Mouse (Mus musculus) G1E (cell line): Measurements from ENCODE around the gene Klhl41. TPM values are rescaled to one million over a fixed set of nuclear protein-coding genes. Genes with fewer than 3 reads are reported as not detected.
"Not testable (repeated sequence)": the region's sequence is repeated elsewhere in the genome, so short reads cannot be mapped to it uniquely, and the experiment has no call there.

Experiments used
- ATAC-seq: 2 replicates; pipeline ENCODE4 v1.8.0; 2016; ENCODE audit warnings: mild to moderate bottlenecking; ENCODE audit not compliant: insufficient number of reproducible peaks, poor library complexity, low FRiP score, severe bottlenecking; ENCODE audit errors: extremely low read depth
- DNase-seq: peaks from one replicate; pipeline ENCODE4 v3.0.0; 2012; ENCODE audit warnings: low spot score
- H3K27me3 ChIP-seq: 2 replicates; pipeline ENCODE4 v1.6.1; 2012; ENCODE audit warnings: mild to moderate bottlenecking, low read length, inconsistent platforms; ENCODE audit not compliant: insufficient read depth
- H3K36me3 ChIP-seq: replicated peaks from 2 replicates; pipeline ENCODE3; 2012; ENCODE audit warnings: mild to moderate bottlenecking, inconsistent platforms
- H3K4me1 ChIP-seq: 2 replicates; pipeline ENCODE4 v1.6.1; 2012; ENCODE audit warnings: low read depth, low read length, inconsistent platforms, mixed read lengths; ENCODE audit not compliant: insufficient read depth
- H3K4me3 ChIP-seq: 2 replicates; pipeline ENCODE4 v1.5.1; 2012; ENCODE audit warnings: low read depth, mild to moderate bottlenecking, inconsistent platforms, low read length, moderate library complexity, mixed read lengths
- H3K9me3 ChIP-seq: replicated peaks from 2 replicates; pipeline ENCODE4 v1.6.1; 2012; ENCODE audit warnings: inconsistent platforms
- CTCF ChIP-seq: IDR thresholded peaks from 2 replicates; pipeline ENCODE4 v1.5.1; 2012; ENCODE audit warnings: low read depth, low read length, inconsistent platforms, mixed read lengths
- GATA1 ChIP-seq: IDR thresholded peaks from 2 replicates; pipeline ENCODE4 v1.6.1; 2012; ENCODE audit warnings: borderline replicate concordance, low read length, inconsistent platforms, mixed read lengths
- GATA2 ChIP-seq: IDR thresholded peaks from 2 replicates; pipeline ENCODE4 v1.6.1; 2012; ENCODE audit warnings: low read depth, low read length, inconsistent platforms, borderline replicate concordance
- POLR2AphosphoS5 ChIP-seq: IDR thresholded peaks from 2 replicates; pipeline ENCODE4 v1.6.1; 2012; ENCODE audit warnings: low read depth, low read length, inconsistent platforms; ENCODE audit not compliant: insufficient replicate concordance
- TAL1 ChIP-seq: conservative IDR thresholded peaks from 2 replicates; pipeline ENCODE4 v1.6.1; 2012; ENCODE audit warnings: low read depth, low read length, inconsistent platforms, mixed read lengths
- polyA plus RNA-seq: library from polyadenylated mRNA; stranded (reverse); fragments of >175 nt; gene quantifications from 2 replicates; pipeline ENCODE4 v1.2.3, GENCODE M21; 2012
- total RNA-seq, 2 experiments: library from RNA; stranded (forward) in 1 of 2; stranded (reverse) in 1 of 2; fragments of 200-1000 nt in 1 of 2; fragments of >200 nt in 1 of 2; fragmentation: Nextera tagmentation in 1 of 2; gene quantifications; 2 replicates each; pipeline ENCODE4 v1.2.3; 2014 to 2017

Klhl41 gene
- total and polyA plus RNA-seq, 3 experiments, result not detected

DNA sequence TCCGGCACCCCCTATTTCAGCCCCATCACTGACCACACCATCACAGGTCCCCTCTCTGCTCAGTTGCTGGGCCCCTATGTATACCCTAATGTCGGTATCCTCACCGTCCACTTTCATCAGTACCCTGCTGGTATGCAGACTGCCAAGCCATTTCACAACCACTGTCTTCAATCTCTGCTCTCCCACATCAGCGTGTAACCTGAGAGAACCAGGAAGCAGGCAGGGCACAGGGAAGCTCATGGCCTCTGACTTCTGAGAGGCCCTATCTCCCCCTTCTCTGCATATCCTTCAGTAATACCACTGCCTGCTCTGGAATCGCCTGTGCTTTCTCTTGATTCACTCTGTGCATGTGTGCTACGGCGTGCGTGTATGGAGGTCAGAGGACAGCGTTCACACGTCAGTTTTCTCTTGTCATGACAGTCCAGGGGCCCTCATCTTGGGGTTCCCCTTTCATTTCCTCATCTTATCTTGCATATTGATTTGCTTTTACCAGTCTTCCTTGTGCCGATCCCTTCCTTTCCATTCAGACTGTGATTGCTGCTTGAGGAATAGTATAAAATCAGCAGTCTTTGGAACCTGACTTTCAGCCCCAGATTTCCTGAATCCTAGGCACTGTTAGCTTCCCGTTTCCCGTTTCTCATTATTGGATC, 6.0 kb upstream of the Klhl41 start:
- H3K4me1 ChIP-seq, result no peaks in the 10 kb centered on the region
- H3K9me3 ChIP-seq, result no peaks in the 10 kb centered on the region
- TF ChIP-seq GATA1 (no peak), TAL1 (no peak), CTCF (no peak), GATA2 (no peak), POLR2AphosphoS5 (no peak)
- H3K27me3 ChIP-seq, result peaks cover 5% of the 10 kb centered on the region
- ATAC-seq, result no peak
- DNase-seq, result no peak
- no peaks in the 10 kb centered on the region for H3K36me3 ChIP-seq
- no peak overlapping the region for H3K4me3 ChIP-seq

DNA sequence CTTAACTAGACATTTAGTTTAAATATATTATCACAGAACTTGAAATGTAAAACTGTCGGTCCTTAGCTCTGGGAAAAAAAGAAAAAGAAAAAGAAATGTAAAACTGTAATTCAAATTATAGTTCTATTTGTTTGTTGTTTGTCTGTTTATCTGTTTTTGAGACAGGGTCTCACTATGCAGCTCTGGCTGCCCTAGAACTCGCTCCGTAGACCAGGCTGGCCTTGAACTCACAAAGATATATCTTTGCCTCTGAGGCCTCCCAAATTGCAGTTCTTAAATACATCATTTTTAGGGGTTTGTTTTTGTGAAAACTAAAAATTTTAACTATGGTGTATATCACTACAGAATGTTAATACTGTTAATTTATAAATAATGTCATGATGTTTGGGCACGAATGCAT, 2.3 kb upstream of the Klhl41 start:
- TF ChIP-seq TAL1, result no peak
- TF ChIP-seq POLR2AphosphoS5, result no peak
- no peak for TF ChIP-seq GATA2
- TF ChIP-seq GATA1, result no peak
- no peak for TF ChIP-seq CTCF
- Histone ChIP-seq H3K9me3 (no peaks in the 10 kb centered on the region), H3K36me3 (no peaks in the 10 kb centered on the region), H3K27me3 (peaks cover 3% of the 10 kb centered on the region), H3K4me3 (no peak overlapping the region), H3K4me1 (peaks cover under 1% of the 10 kb centered on the region; the same call in 1 of the 2 replicates)
- no peak for ATAC-seq
- no peak for DNase-seq

- H3K4me3 ChIP-seq, result no peak overlapping the region
- DNase-seq (no peak), ATAC-seq (no peak)
- peaks cover 7% of the 10 kb centered on the region; the same call in 1 of the 2 replicates for H3K4me1 ChIP-seq
- TF ChIP-seq GATA2 (no peak), TAL1 (no peak), CTCF (no peak), POLR2AphosphoS5 (no peak), GATA1 (no peak)
- H3K36me3 ChIP-seq, result no peaks in the 10 kb centered on the region
- H3K27me3 ChIP-seq, result peaks cover 2% of the 10 kb centered on the region
- H3K9me3 ChIP-seq, result no peaks in the 10 kb centered on the region
Observed at GRCm38 (mm10) chr2:69668414-69668813, 1.5 kb upstream of the Klhl41 start.

DNA sequence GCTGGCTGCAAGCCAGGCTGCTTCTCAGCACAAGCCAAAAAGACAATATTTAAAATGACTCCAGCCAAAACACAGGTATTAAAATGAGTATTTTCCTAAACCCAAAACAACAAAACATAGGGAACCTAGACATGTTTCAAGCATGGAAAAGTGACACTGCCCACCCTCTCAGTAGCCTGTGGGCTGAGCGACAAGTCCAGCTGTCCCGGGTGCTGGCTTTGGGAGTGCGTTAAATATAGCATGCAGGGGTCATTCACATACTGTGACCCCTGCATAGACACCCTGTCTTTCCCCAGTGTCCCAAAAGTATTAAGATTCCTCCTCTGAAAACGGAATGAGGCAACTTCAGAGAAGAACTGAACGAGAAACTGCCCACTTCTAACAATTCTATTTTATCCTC, 3.8 kb downstream of the Klhl41 start:
- Histone ChIP-seq H3K4me1 (peaks cover 7% of the 10 kb centered on the region; the same call in 1 of the 2 replicates), H3K4me3 (no peak overlapping the region), H3K27me3 (peaks cover 9% of the 10 kb centered on the region), H3K36me3 (no peaks in the 10 kb centered on the region), H3K9me3 (no peaks in the 10 kb centered on the region)
- no peak for TF ChIP-seq GATA1
- no peak for TF ChIP-seq TAL1
- TF ChIP-seq GATA2, result no peak
- no peak for TF ChIP-seq CTCF
- TF ChIP-seq POLR2AphosphoS5, result no peak
- ATAC-seq, result no peak
- DNase-seq, result no peak

GRCm38 (mm10) chr2:69675266-69675665, 5.3 kb downstream of the Klhl41 start:
- DNase-seq, result no peak
- ATAC-seq, result no peak
- Histone ChIP-seq H3K4me3 (no peak overlapping the region), H3K4me1 (peaks cover 7% of the 10 kb centered on the region; the same call in 1 of the 2 replicates), H3K9me3 (no peaks in the 10 kb centered on the region), H3K36me3 (no peaks in the 10 kb centered on the region), H3K27me3 (peaks cover 9% of the 10 kb centered on the region)
- no peak for TF ChIP-seq GATA1
- TF ChIP-seq POLR2AphosphoS5, result no peak
- no peak for TF ChIP-seq TAL1

- peaks cover 9% of the 10 kb centered on the region for H3K27me3 ChIP-seq
- no peaks in the 10 kb centered on the region for H3K9me3 ChIP-seq
- H3K4me1 ChIP-seq, result peaks cover 7% of the 10 kb centered on the region; the same call in 1 of the 2 replicates
- DNase-seq, result no peak
- TF ChIP-seq CTCF, result no peak
- TF ChIP-seq GATA2, result no peak
- TF ChIP-seq TAL1, result no peak
- no peak for TF ChIP-seq POLR2AphosphoS5
- TF ChIP-seq GATA1, result no peak
- H3K36me3 ChIP-seq, result no peaks in the 10 kb centered on the region
- ATAC-seq, result no peak
- no peak overlapping the region for H3K4me3 ChIP-seq
Observed at GRCm38 (mm10) chr2:69676713-69677112, 6.8 kb downstream of the Klhl41 start.

DNA sequence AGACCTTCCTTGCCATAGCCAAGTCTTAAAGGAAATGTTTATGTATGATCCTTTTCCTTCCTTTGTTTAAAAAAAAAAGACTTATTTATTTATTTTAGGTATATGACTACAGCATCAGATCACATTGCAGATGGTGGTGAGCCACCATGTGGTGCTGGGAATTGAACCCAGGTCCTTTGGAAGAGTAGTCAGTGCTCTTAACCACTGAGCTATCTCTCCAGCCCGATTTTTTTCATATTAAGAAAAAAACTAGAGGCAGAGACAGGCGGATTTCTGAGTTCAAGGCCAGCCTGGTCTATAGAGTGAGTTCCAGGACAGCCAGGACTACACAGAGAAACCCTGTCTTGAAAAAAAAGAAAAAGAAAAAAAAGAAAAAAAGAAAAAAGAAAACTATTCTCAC, 7.3 kb downstream of the Klhl41 start:
- not testable (repeated sequence) for H3K4me3 ChIP-seq, H3K4me1 ChIP-seq, DNase-seq, H3K9me3 ChIP-seq, ATAC-seq, H3K36me3 ChIP-seq
- peaks cover 12% of the 10 kb centered on the region for H3K27me3 ChIP-seq
